Mouse (Mus musculus): ENCODE measurements around the gene Mrpl2. TPM values are rescaled to one million over a fixed set of nuclear protein-coding genes. Genes with fewer than 3 reads are reported as not detected.

Mrpl2 gene
- total and polyA plus RNA-seq, 2 experiments from 2014 or later: 96.7 to 158 TPM

- Histone ChIP-seq H3K4me3 (ENCODE audit: low read depth, low read length) (no peak overlapping the region), H3K27me3 (ENCODE audit: control insufficient read depth, insufficient read depth, low read length) (no peaks in the 10 kb centered on the region), H3K27ac (ENCODE audit: low read depth) (no peak overlapping the region), H3K4me2 (ENCODE audit: low read depth, low read length) (no peak overlapping the region), H3K9ac (replicated peaks; ENCODE audit: low read depth, low read length) (peak overlapping the region; percentile 20), H3K9me3 (replicated peaks; ENCODE audit: control insufficient read depth, low read length) (no peaks in the 10 kb centered on the region), H3K4me1 (ENCODE audit: control insufficient read depth, insufficient read depth) (peaks cover 6% of the 10 kb centered on the region; the same call in 1 of the 2 replicates), H3K36me3 (replicated peaks; ENCODE audit: control insufficient read depth, insufficient read depth, low read length) (peaks cover 12% of the 10 kb centered on the region; the same call in 1 of the 2 replicates)
- DNase-seq (ENCODE audit: low spot score) (no peak), ATAC-seq (ENCODE audit: insufficient read depth, low read depth) (no peak)
- WGBS: 81% methylated on average over 6 of the region's 6 CpGs
- TF ChIP-seq CTCF (IDR thresholded peaks at IDR 0.05; ENCODE audit: low read depth) (no peak), EP300 (IDR thresholded peaks at IDR 0.05; ENCODE audit: low read depth) (no peak)
Observed at GRCm38 (mm10) chr17:46698515-46698914, 52.5 kb downstream of the Mrpl2 start.

GRCm38 (mm10) chr17:46699245-46699644, 53.2 kb downstream of the Mrpl2 start:
- TF ChIP-seq EP300 (IDR thresholded peaks at IDR 0.05; ENCODE audit: low read depth): no peak
- TF ChIP-seq CTCF (IDR thresholded peaks at IDR 0.05; ENCODE audit: low read depth): no peak
- DNase-seq (ENCODE audit: low spot score) (no peak), ATAC-seq (ENCODE audit: insufficient read depth, low read depth) (no peak)
- Histone ChIP-seq H3K27ac (ENCODE audit: low read depth) (no peak overlapping the region), H3K4me2 (ENCODE audit: low read depth, low read length) (no peak overlapping the region), H3K4me1 (ENCODE audit: control insufficient read depth, insufficient read depth) (peaks cover 11% of the 10 kb centered on the region; the same call in 1 of the 2 replicates), H3K9me3 (replicated peaks; ENCODE audit: control insufficient read depth, low read length) (no peaks in the 10 kb centered on the region), H3K36me3 (replicated peaks; ENCODE audit: control insufficient read depth, insufficient read depth, low read length) (peaks cover 12% of the 10 kb centered on the region; the same call in 1 of the 2 replicates), H3K27me3 (ENCODE audit: control insufficient read depth, insufficient read depth, low read length) (no peaks in the 10 kb centered on the region), H3K9ac (replicated peaks; ENCODE audit: low read depth, low read length) (no peak overlapping the region), H3K4me3 (ENCODE audit: low read depth, low read length) (no peak overlapping the region)
- WGBS: 82% methylated on average over 5 of the region's 5 CpGs

Other genes with a start within 250 kb of the Mrpl2 start
- 1.5 TPM in 1 of 2 replicates, not detected in the other for gene Crip3, start 217.3 kb upstream of the Mrpl2 start, total RNA-seq (2014; rRNA removed; ENCODE audit: low replicate concordance)
- gene Crip3, start 217.3 kb upstream of the Mrpl2 start, polyA plus RNA-seq (2015; fragmentation: Nextera tagmentation; extraction: Ambion mirVana): 0.48 and 1.00 TPM in 2 replicates
- not detected in 2 replicates for gene Slc22a7, start 207.8 kb upstream of the Mrpl2 start, total RNA-seq (2014; rRNA removed; ENCODE audit: low replicate concordance)
- gene Slc22a7, start 207.8 kb upstream of the Mrpl2 start, polyA plus RNA-seq (2015; fragmentation: Nextera tagmentation; extraction: Ambion mirVana): not detected in 2 replicates
- 0.31 and 0.80 TPM in 2 replicates for gene Ttbk1, start 158.6 kb upstream of the Mrpl2 start, total RNA-seq (2014; rRNA removed; ENCODE audit: low replicate concordance)
- 0.04 TPM in 2 replicates for gene Ttbk1, start 158.6 kb upstream of the Mrpl2 start, polyA plus RNA-seq (2015; fragmentation: Nextera tagmentation; extraction: Ambion mirVana)
- 7.0 and 16.0 TPM in 2 replicates for gene Dnph1, start 149.5 kb upstream of the Mrpl2 start, total RNA-seq (2014; rRNA removed; ENCODE audit: low replicate concordance)
- gene Dnph1, start 149.5 kb upstream of the Mrpl2 start, polyA plus RNA-seq (2015; fragmentation: Nextera tagmentation; extraction: Ambion mirVana): 9.1 and 10.0 TPM in 2 replicates
- gene Cul9, start 99.8 kb upstream of the Mrpl2 start, total RNA-seq (2014; rRNA removed; ENCODE audit: low replicate concordance): 12.7 and 20.3 TPM in 2 replicates
- 4.9 and 6.1 TPM in 2 replicates for gene Cul9, start 99.8 kb upstream of the Mrpl2 start, polyA plus RNA-seq (2015; fragmentation: Nextera tagmentation; extraction: Ambion mirVana)
- 192 and 271 TPM in 2 replicates for gene Srf, start 90.1 kb upstream of the Mrpl2 start, total RNA-seq (2014; rRNA removed; ENCODE audit: low replicate concordance)
- 6.4 and 8.8 TPM in 2 replicates for gene Srf, start 90.1 kb upstream of the Mrpl2 start, polyA plus RNA-seq (2015; fragmentation: Nextera tagmentation; extraction: Ambion mirVana)
- 57.9 and 70.4 TPM in 2 replicates for gene Ptk7, start 16.7 kb upstream of the Mrpl2 start, total RNA-seq (2014; rRNA removed; ENCODE audit: low replicate concordance)
- gene Ptk7, start 16.7 kb upstream of the Mrpl2 start, polyA plus RNA-seq (2015; fragmentation: Nextera tagmentation; extraction: Ambion mirVana): 16.9 and 17.2 TPM in 2 replicates
- 26.2 and 29.0 TPM in 2 replicates for gene Klc4, start 207 bp upstream of the Mrpl2 start, total RNA-seq (2014; rRNA removed; ENCODE audit: low replicate concordance)
- 25.1 and 28.8 TPM in 2 replicates for gene Klc4, start 207 bp upstream of the Mrpl2 start, polyA plus RNA-seq (2015; fragmentation: Nextera tagmentation; extraction: Ambion mirVana)
- gene Cul7, start 4.1 kb downstream of the Mrpl2 start, total RNA-seq (2014; rRNA removed; ENCODE audit: low replicate concordance): 92.7 and 95.5 TPM in 2 replicates
- 18.6 and 20.6 TPM in 2 replicates for gene Cul7, start 4.1 kb downstream of the Mrpl2 start, polyA plus RNA-seq (2015; fragmentation: Nextera tagmentation; extraction: Ambion mirVana)
- gene Rrp36, start 28.1 kb downstream of the Mrpl2 start, total RNA-seq (2014; rRNA removed; ENCODE audit: low replicate concordance): 15.5 and 18.8 TPM in 2 replicates
- gene Rrp36, start 28.1 kb downstream of the Mrpl2 start, polyA plus RNA-seq (2015; fragmentation: Nextera tagmentation; extraction: Ambion mirVana): 26.6 and 29.7 TPM in 2 replicates
- 40.2 and 44.0 TPM in 2 replicates for gene Mea1, start 32.6 kb downstream of the Mrpl2 start, total RNA-seq (2014; rRNA removed; ENCODE audit: low replicate concordance)
- gene Mea1, start 32.6 kb downstream of the Mrpl2 start, polyA plus RNA-seq (2015; fragmentation: Nextera tagmentation; extraction: Ambion mirVana): 101 and 114 TPM in 2 replicates
- 117 and 133 TPM in 2 replicates for gene Klhdc3, start 34.7 kb downstream of the Mrpl2 start, total RNA-seq (2014; rRNA removed; ENCODE audit: low replicate concordance)
- gene Klhdc3, start 34.7 kb downstream of the Mrpl2 start, polyA plus RNA-seq (2015; fragmentation: Nextera tagmentation; extraction: Ambion mirVana): 175 and 178 TPM in 2 replicates
- gene Ppp2r5d, start 58.9 kb downstream of the Mrpl2 start, total RNA-seq (2014; rRNA removed; ENCODE audit: low replicate concordance): 46.3 and 46.6 TPM in 2 replicates
- gene Ppp2r5d, start 58.9 kb downstream of the Mrpl2 start, polyA plus RNA-seq (2015; fragmentation: Nextera tagmentation; extraction: Ambion mirVana): 25.2 and 27.1 TPM in 2 replicates
- 22.2 and 22.7 TPM in 2 replicates for gene Pex6, start 65.2 kb downstream of the Mrpl2 start, total RNA-seq (2014; rRNA removed; ENCODE audit: low replicate concordance)
- gene Pex6, start 65.2 kb downstream of the Mrpl2 start, polyA plus RNA-seq (2015; fragmentation: Nextera tagmentation; extraction: Ambion mirVana): 6.5 and 8.8 TPM in 2 replicates
- 1.1 and 2.7 TPM in 2 replicates for gene Gnmt, start 82.9 kb downstream of the Mrpl2 start, total RNA-seq (2014; rRNA removed; ENCODE audit: low replicate concordance)
- 2.4 and 2.8 TPM in 2 replicates for gene Gnmt, start 82.9 kb downstream of the Mrpl2 start, polyA plus RNA-seq (2015; fragmentation: Nextera tagmentation; extraction: Ambion mirVana)
- 37.9 and 44.5 TPM in 2 replicates for gene Cnpy3, start 106.0 kb downstream of the Mrpl2 start, total RNA-seq (2014; rRNA removed; ENCODE audit: low replicate concordance)
- 27.7 and 29.0 TPM in 2 replicates for gene Cnpy3, start 106.0 kb downstream of the Mrpl2 start, polyA plus RNA-seq (2015; fragmentation: Nextera tagmentation; extraction: Ambion mirVana)
- 0.27 TPM in 1 of 2 replicates, not detected in the other for gene Ptcra, start 117.5 kb downstream of the Mrpl2 start, total RNA-seq (2014; rRNA removed; ENCODE audit: low replicate concordance)
- not detected in 2 replicates for gene Ptcra, start 117.5 kb downstream of the Mrpl2 start, polyA plus RNA-seq (2015; fragmentation: Nextera tagmentation; extraction: Ambion mirVana)
- gene 2310039H08Rik, start 126.4 kb downstream of the Mrpl2 start, total RNA-seq (2014; rRNA removed; ENCODE audit: low replicate concordance): 75.6 and 80.4 TPM in 2 replicates
- 74.9 and 76.4 TPM in 2 replicates for gene 2310039H08Rik, start 126.4 kb downstream of the Mrpl2 start, polyA plus RNA-seq (2015; fragmentation: Nextera tagmentation; extraction: Ambion mirVana)
- gene Rpl7l1, start 136.4 kb downstream of the Mrpl2 start, total RNA-seq (2014; rRNA removed; ENCODE audit: low replicate concordance): 34.6 and 44.3 TPM in 2 replicates
- gene Rpl7l1, start 136.4 kb downstream of the Mrpl2 start, polyA plus RNA-seq (2015; fragmentation: Nextera tagmentation; extraction: Ambion mirVana): 72.9 and 77.7 TPM in 2 replicates
- gene Bicral, start 212.3 kb downstream of the Mrpl2 start, total RNA-seq (2014; rRNA removed; ENCODE audit: low replicate concordance): 3.6 and 17.2 TPM in 2 replicates
- gene Bicral, start 212.3 kb downstream of the Mrpl2 start, polyA plus RNA-seq (2015; fragmentation: Nextera tagmentation; extraction: Ambion mirVana): 1.8 and 2.3 TPM in 2 replicates
- gene Tbcc, start 244.5 kb downstream of the Mrpl2 start, total RNA-seq (2014; rRNA removed; ENCODE audit: low replicate concordance): 37.8 and 44.8 TPM in 2 replicates
- gene Tbcc, start 244.5 kb downstream of the Mrpl2 start, polyA plus RNA-seq (2015; fragmentation: Nextera tagmentation; extraction: Ambion mirVana): 43.6 and 43.7 TPM in 2 replicates